Mouse (Mus musculus): ENCODE measurements around the gene Ttc6.

The Ttc6 gene

GRCm38 (mm10) chr12:57563909-57564308 lies at the start of gene Ttc6:
TSS of gene Ttc6 (plus strand) at chr12:57564113.
- in situ Hi-C loops (cut with MboI; ENCODE audit: low sequenced_read_pairs): no loop called here

- in situ Hi-C loops (cut with MboI; ENCODE audit: low sequenced_read_pairs): no loop called here
These were observed 49.4 kb upstream of the Ttc6 start for GRCm38 (mm10) chr12:57514552-57514951.

GRCm38 (mm10) chr12:57515702-57516377 lies 48.1 kb upstream of the Ttc6 start:
- in situ Hi-C loops (cut with MboI; ENCODE audit: low sequenced_read_pairs): no loop called here

GRCm38 (mm10) chr12:57528335-57528734 lies 35.6 kb upstream of the Ttc6 start:
- in situ Hi-C loops (cut with MboI; ENCODE audit: low sequenced_read_pairs): no loop called here

GRCm38 (mm10) chr12:57530474-57530873 lies 33.4 kb upstream of the Ttc6 start:
- in situ Hi-C loops (cut with MboI; ENCODE audit: low sequenced_read_pairs): no loop called here

- in situ Hi-C loops (cut with MboI; ENCODE audit: low sequenced_read_pairs): no loop called here
These were observed 29.4 kb upstream of the Ttc6 start for GRCm38 (mm10) chr12:57534517-57534878.

GRCm38 (mm10) chr12:57534879-57535611 lies 28.9 kb upstream of the Ttc6 start:
- in situ Hi-C loops (cut with MboI; ENCODE audit: low sequenced_read_pairs): no loop called here

- in situ Hi-C loops (cut with MboI; ENCODE audit: low sequenced_read_pairs): no loop called here
These were observed 27.6 kb upstream of the Ttc6 start for GRCm38 (mm10) chr12:57536056-57536908.

- in situ Hi-C loops (cut with MboI; ENCODE audit: low sequenced_read_pairs): no loop called here
These were observed 26.8 kb upstream of the Ttc6 start for GRCm38 (mm10) chr12:57536909-57537670.

GRCm38 (mm10) chr12:57537791-57538587 lies 25.9 kb upstream of the Ttc6 start:
- in situ Hi-C loops (cut with MboI; ENCODE audit: low sequenced_read_pairs): no loop called here

- in situ Hi-C loops (cut with MboI; ENCODE audit: low sequenced_read_pairs): no loop called here
These were observed 25.0 kb upstream of the Ttc6 start for GRCm38 (mm10) chr12:57538588-57539550.

GRCm38 (mm10) chr12:57539551-57539985 lies 24.3 kb upstream of the Ttc6 start:
- in situ Hi-C loops (cut with MboI; ENCODE audit: low sequenced_read_pairs): no loop called here

- in situ Hi-C loops (cut with MboI; ENCODE audit: low sequenced_read_pairs): no loop called here
These were observed 22.8 kb upstream of the Ttc6 start for GRCm38 (mm10) chr12:57541118-57541517.

GRCm38 (mm10) chr12:57541931-57542745 lies 21.8 kb upstream of the Ttc6 start:
- in situ Hi-C loops (cut with MboI; ENCODE audit: low sequenced_read_pairs): no loop called here

- in situ Hi-C loops (cut with MboI; ENCODE audit: low sequenced_read_pairs): no loop called here
These were observed 20.9 kb upstream of the Ttc6 start for GRCm38 (mm10) chr12:57542746-57543626.

GRCm38 (mm10) chr12:57543627-57543991 lies 20.3 kb upstream of the Ttc6 start:
- in situ Hi-C loops (cut with MboI; ENCODE audit: low sequenced_read_pairs): no loop called here
